Mouse (Mus musculus): ENCODE measurements around the gene Gapvd1.

DNA sequence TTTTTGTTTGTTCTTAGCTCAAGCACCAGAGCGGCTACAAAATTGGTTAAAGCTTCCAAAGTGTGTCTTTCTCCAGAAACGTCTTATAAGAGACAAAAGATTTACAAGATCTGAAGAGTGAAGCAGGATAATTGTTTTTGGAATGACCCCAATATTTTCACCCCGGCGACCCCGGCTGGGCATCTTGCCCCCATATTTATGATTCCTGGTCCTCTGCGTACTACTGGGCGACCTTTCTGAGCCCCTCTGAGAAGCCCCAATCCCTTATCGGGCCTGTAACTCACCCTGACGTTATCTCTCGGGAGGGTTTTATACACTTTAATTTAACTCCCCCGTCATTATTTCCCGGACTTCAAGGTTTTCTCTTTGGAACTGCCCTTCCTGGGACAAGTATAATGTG lies 123.0 kb downstream of the Gapvd1 start:
- TF ChIP-seq CTCF (IDR thresholded peaks at IDR 0.05; ENCODE audit: control insufficient read depth, insufficient read depth, low read length): no peak
- no peak for TF ChIP-seq POLR2A (IDR thresholded peaks at IDR 0.05; ENCODE audit: borderline replicate concordance, control insufficient read depth, low read depth, low read length)
